Mouse (Mus musculus): ENCODE results near the gene Cdk20. TPM values are rescaled to one million over a fixed set of nuclear protein-coding genes. Genes with fewer than 3 reads are reported as not detected.

The Cdk20 gene
- polyA plus RNA-seq, 1 experiment from 2014 or later, result 10.5 TPM

- Histone ChIP-seq H3K4me3 (ENCODE audit: low read depth, low read length) (no peak overlapping the region), H3K4me1 (ENCODE audit: insufficient read depth) (0 out of 2 replicates have a peak, but pooled peaks cover 7% of the 10 kb centered on the region), H3K27me3 (ENCODE audit: insufficient read depth, low read length) (no peaks in the 10 kb centered on the region), H3K4me2 (peak overlapping the region; percentile 40; the same call in 1 of the 2 replicates), H3K9me3 (ENCODE audit: low read depth, low read length) (no peaks in the 10 kb centered on the region), H3K9ac (no peak overlapping the region; the same call in 1 of the 2 replicates), H3K27ac (ENCODE audit: low read depth) (no peak overlapping the region; the same call in 1 of the 2 replicates), H3K36me3 (ENCODE audit: insufficient read depth) (no peaks in the 10 kb centered on the region)
- peak; percentile 55 for DNase-seq
- 21% methylated on average over 7 of the region's 7 CpGs for WGBS
- TF ChIP-seq CTCF (IDR thresholded peaks at IDR 0.05; ENCODE audit: low read depth), result no peak
- peak; percentile 76 for ATAC-seq (ENCODE audit: insufficient read depth)
Observed at GRCm38 (mm10) chr13:64400801-64401361, 31.2 kb upstream of the Cdk20 start.

GRCm38 (mm10) chr13:64402006-64402405 lies 30.1 kb upstream of the Cdk20 start:
- Histone ChIP-seq H3K27me3 (ENCODE audit: insufficient read depth, low read length) (no peaks in the 10 kb centered on the region), H3K4me2 (no peak overlapping the region), H3K27ac (ENCODE audit: low read depth) (no peak overlapping the region), H3K36me3 (ENCODE audit: insufficient read depth) (no peaks in the 10 kb centered on the region), H3K9ac (no peak overlapping the region), H3K4me3 (ENCODE audit: low read depth, low read length) (no peak overlapping the region), H3K4me1 (ENCODE audit: insufficient read depth) (0 out of 2 replicates have a peak, but pooled peaks cover 7% of the 10 kb centered on the region), H3K9me3 (ENCODE audit: low read depth, low read length) (no peaks in the 10 kb centered on the region)
- ATAC-seq (ENCODE audit: insufficient read depth) (no peak), DNase-seq (no peak)
- TF ChIP-seq CTCF (IDR thresholded peaks at IDR 0.05; ENCODE audit: low read depth), result no peak
- 66% methylated on average over 3 of the region's 3 CpGs for WGBS

- ATAC-seq (ENCODE audit: insufficient read depth) (no peak), DNase-seq (no peak)
- no peak overlapping the region for H3K4me2 ChIP-seq
- 80% methylated on average over 10 of the region's 10 CpGs for WGBS
- no peak overlapping the region for H3K9ac ChIP-seq
- H3K27ac ChIP-seq (ENCODE audit: low read depth), result no peak overlapping the region
- no peaks in the 10 kb centered on the region for H3K27me3 ChIP-seq (ENCODE audit: insufficient read depth, low read length)
- H3K9me3 ChIP-seq (ENCODE audit: low read depth, low read length), result no peaks in the 10 kb centered on the region
- no peak overlapping the region for H3K4me3 ChIP-seq (ENCODE audit: low read depth, low read length)
- no peaks in the 10 kb centered on the region for H3K36me3 ChIP-seq (ENCODE audit: insufficient read depth)
- TF ChIP-seq CTCF (IDR thresholded peaks at IDR 0.05; ENCODE audit: low read depth), result no peak
- 0 out of 2 replicates have a peak, but pooled peaks cover 7% of the 10 kb centered on the region for H3K4me1 ChIP-seq (ENCODE audit: insufficient read depth)
Observed at GRCm38 (mm10) chr13:64402504-64402949, 29.6 kb upstream of the Cdk20 start.

GRCm38 (mm10) chr13:64402951-64403460 lies 29.1 kb upstream of the Cdk20 start:
- Histone ChIP-seq H3K4me1 (ENCODE audit: insufficient read depth) (0 out of 2 replicates have a peak, but pooled peaks cover 7% of the 10 kb centered on the region), H3K9me3 (ENCODE audit: low read depth, low read length) (no peaks in the 10 kb centered on the region), H3K4me3 (ENCODE audit: low read depth, low read length) (no peak overlapping the region), H3K27ac (ENCODE audit: low read depth) (no peak overlapping the region), H3K4me2 (no peak overlapping the region), H3K9ac (no peak overlapping the region), H3K27me3 (ENCODE audit: insufficient read depth, low read length) (no peaks in the 10 kb centered on the region), H3K36me3 (ENCODE audit: insufficient read depth) (no peaks in the 10 kb centered on the region)
- 89% methylated on average over 7 of the region's 8 CpGs for WGBS
- ATAC-seq (ENCODE audit: insufficient read depth), result no peak
- no peak for DNase-seq
- TF ChIP-seq CTCF (IDR thresholded peaks at IDR 0.05; ENCODE audit: low read depth), result no peak

- TF ChIP-seq CTCF (IDR thresholded peaks at IDR 0.05; ENCODE audit: low read depth), result no peak
- no peaks in the 10 kb centered on the region for H3K27me3 ChIP-seq (ENCODE audit: insufficient read depth, low read length)
- 62% methylated on average over 3 of the region's 3 CpGs for WGBS
- H3K9ac ChIP-seq, result no peak overlapping the region
- no peak for DNase-seq
- 0 out of 2 replicates have a peak, but pooled peaks cover 7% of the 10 kb centered on the region for H3K4me1 ChIP-seq (ENCODE audit: insufficient read depth)
- no peaks in the 10 kb centered on the region for H3K36me3 ChIP-seq (ENCODE audit: insufficient read depth)
- no peak for ATAC-seq (ENCODE audit: insufficient read depth)
- no peak overlapping the region for H3K4me2 ChIP-seq
- no peaks in the 10 kb centered on the region for H3K9me3 ChIP-seq (ENCODE audit: low read depth, low read length)
- H3K4me3 ChIP-seq (ENCODE audit: low read depth, low read length), result no peak overlapping the region
- no peak overlapping the region for H3K27ac ChIP-seq (ENCODE audit: low read depth)
Observed at GRCm38 (mm10) chr13:64403519-64403918, 28.6 kb upstream of the Cdk20 start.

- no peak overlapping the region for H3K27ac ChIP-seq (ENCODE audit: low read depth)
- 65% methylated on average over 6 of the region's 6 CpGs for WGBS
- H3K4me2 ChIP-seq, result no peak overlapping the region
- DNase-seq, result peak; percentile 12
- no peak overlapping the region for H3K9ac ChIP-seq
- TF ChIP-seq CTCF (IDR thresholded peaks at IDR 0.05; ENCODE audit: low read depth), result no peak
- H3K36me3 ChIP-seq (ENCODE audit: insufficient read depth), result no peaks in the 10 kb centered on the region
- H3K4me1 ChIP-seq (ENCODE audit: insufficient read depth), result 0 out of 2 replicates have a peak, but pooled peaks cover 7% of the 10 kb centered on the region
- H3K9me3 ChIP-seq (ENCODE audit: low read depth, low read length), result no peaks in the 10 kb centered on the region
- ATAC-seq (ENCODE audit: insufficient read depth), result no peak
- no peaks in the 10 kb centered on the region for H3K27me3 ChIP-seq (ENCODE audit: insufficient read depth, low read length)
- H3K4me3 ChIP-seq (ENCODE audit: low read depth, low read length), result no peak overlapping the region
Observed at GRCm38 (mm10) chr13:64405550-64405949, 26.6 kb upstream of the Cdk20 start.

GRCm38 (mm10) chr13:64407992-64408391 lies 24.1 kb upstream of the Cdk20 start:
- TF ChIP-seq CTCF (IDR thresholded peaks at IDR 0.05; ENCODE audit: low read depth), result no peak
- Histone ChIP-seq H3K9me3 (ENCODE audit: low read depth, low read length) (no peaks in the 10 kb centered on the region), H3K27me3 (ENCODE audit: insufficient read depth, low read length) (no peaks in the 10 kb centered on the region), H3K27ac (ENCODE audit: low read depth) (no peak overlapping the region), H3K4me3 (ENCODE audit: low read depth, low read length) (no peak overlapping the region), H3K4me2 (no peak overlapping the region), H3K9ac (no peak overlapping the region), H3K36me3 (ENCODE audit: insufficient read depth) (no peaks in the 10 kb centered on the region), H3K4me1 (ENCODE audit: insufficient read depth) (no peaks in the 10 kb centered on the region)
- DNase-seq, result no peak
- WGBS, result 87% methylated on average over 5 of the region's 5 CpGs
- no peak for ATAC-seq (ENCODE audit: insufficient read depth)

Measured in lung, embryonic 14.5 days (tissue).